Mouse (Mus musculus) embryonic fibroblast, embryonic 13.5 days (primary cell): ENCODE measurements around the gene Phf23.
A peak's percentile ranks its signal among the peaks of the same experiment; 100 is the strongest.

Experiments used
- CTCF ChIP-seq: IDR thresholded peaks from 2 replicates; pipeline ENCODE4 v1.5.1; 2011; ENCODE audit warnings: mild to moderate bottlenecking, control low read depth, low read length, moderate library complexity, borderline replicate concordance; ENCODE audit not compliant: insufficient read depth
- POLR2A ChIP-seq: IDR thresholded peaks from 2 replicates; pipeline ENCODE4 v1.6.1; 2011; ENCODE audit warnings: low read depth, mild to moderate bottlenecking, control low read depth, low read length, moderate library complexity

DNA sequence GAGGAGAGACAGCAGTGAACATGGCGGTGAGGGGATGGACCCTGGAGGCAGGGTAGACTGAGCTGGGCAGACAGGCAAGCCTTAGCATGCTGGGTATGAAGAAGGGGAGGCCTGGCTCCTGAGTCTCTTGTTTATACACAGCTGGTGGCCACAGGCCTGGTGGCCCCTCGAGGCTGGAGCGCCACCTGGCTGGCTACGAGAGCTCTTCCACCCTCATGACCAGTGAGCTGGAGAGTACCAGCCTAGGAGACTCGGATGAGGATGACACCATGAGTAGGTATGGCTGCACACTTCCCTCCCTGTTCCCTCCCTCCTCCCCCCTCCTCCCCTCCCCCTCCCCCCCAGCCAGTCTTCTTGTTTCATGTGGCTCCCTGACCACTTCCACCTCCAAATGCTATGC lies 9.9 kb downstream of the Phf23 start:
- TF ChIP-seq POLR2A (no peak), CTCF (peak; percentile 26; the same call in 1 of the 2 replicates)
